8 mouse cellular contexts compared by ENCODE assay signal in genomic region chr1:131207531-131207930, GRCm38 (mm10). TPM values are rescaled to one million over a fixed set of nuclear protein-coding genes. Genes with fewer than 3 reads are reported as not detected.
DNase-seq lines count a peak whose midpoint lies in the region; ATAC-seq lines count a peak whose summit lies in the region.

No protein-coding gene starts in this region.

- no peak overlapping the region for H3K9ac ChIP-seq in hindbrain, embryonic 12.5 days

- peak; percentile 47; the same call in 1 of the 2 replicates for ATAC-seq in hindbrain, embryonic 12.5 days (ENCODE audit: low FRiP score)
- ATAC-seq in monocyte, adult 5-6 weeks (replicated peaks; ENCODE audit: insufficient number of reproducible peaks, low FRiP score, low TSS enrichment, poor library complexity, severe bottlenecking), result peak; percentile 62; the same call in 1 of the 2 replicates

- no peak overlapping the region for H3K4me2 ChIP-seq in hindbrain, embryonic 12.5 days (replicated peaks)

- 15% methylated on average over 5 of the region's 5 CpGs for WGBS in forebrain, embryonic 10.5 days
- 7% methylated on average over 5 of the region's 5 CpGs for WGBS in hindbrain, embryonic 12.5 days
- WGBS in limb, embryonic 10.5 days, result 9% methylated on average over 5 of the region's 5 CpGs

- no peaks in the 10 kb centered on the region for H3K4me1 ChIP-seq in forebrain, embryonic 10.5 days
- no peaks in the 10 kb centered on the region for H3K4me1 ChIP-seq in hindbrain, embryonic 12.5 days
- 0 out of 2 replicates have a peak, but pooled peaks cover 3% of the 10 kb centered on the region for H3K4me1 ChIP-seq in limb, embryonic 10.5 days

- H3K36me3 ChIP-seq in forebrain, embryonic 10.5 days (replicated peaks), result no peaks in the 10 kb centered on the region
- H3K36me3 ChIP-seq in hindbrain, embryonic 12.5 days, result no peaks in the 10 kb centered on the region
- no peaks in the 10 kb centered on the region for H3K36me3 ChIP-seq in limb, embryonic 10.5 days
- H3K36me3 ChIP-seq in splenic B cell, adult 2 months (ENCODE audit: control insufficient read depth, insufficient read depth, low read length, poor library complexity, severe bottlenecking), result no peaks in the 10 kb centered on the region

- no peak overlapping the region for H3K4me3 ChIP-seq in forebrain, embryonic 10.5 days
- no peak overlapping the region for H3K4me3 ChIP-seq in hindbrain, embryonic 12.5 days
- H3K4me3 ChIP-seq in limb, embryonic 10.5 days, result no peak overlapping the region

- 0 out of 2 replicates have a peak overlapping the region, but pooled peaks have one; percentile 15 for H3K27ac ChIP-seq in forebrain, embryonic 10.5 days
- H3K27ac ChIP-seq in hindbrain, embryonic 12.5 days, result no peak overlapping the region
- H3K27ac ChIP-seq in limb, embryonic 10.5 days, result no peak overlapping the region

- no peaks in the 10 kb centered on the region for H3K27me3 ChIP-seq in forebrain, embryonic 10.5 days (ENCODE audit: poor library complexity, severe bottlenecking)
- H3K27me3 ChIP-seq in hindbrain, embryonic 12.5 days, result no peaks in the 10 kb centered on the region
- H3K27me3 ChIP-seq in limb, embryonic 10.5 days (ENCODE audit: low read depth, poor library complexity, severe bottlenecking), result no peaks in the 10 kb centered on the region
- H3K27me3 ChIP-seq in splenic B cell, adult 2 months (ENCODE audit: control insufficient read depth, insufficient read depth, low read length, poor library complexity, severe bottlenecking), result no peaks in the 10 kb centered on the region

- no peaks in the 10 kb centered on the region for H3K9me3 ChIP-seq in forebrain, embryonic 10.5 days
- H3K9me3 ChIP-seq in hindbrain, embryonic 12.5 days (replicated peaks), result no peaks in the 10 kb centered on the region
- no peaks in the 10 kb centered on the region for H3K9me3 ChIP-seq in limb, embryonic 10.5 days (replicated peaks)

- DNase-seq in gastrocnemius, adult 18-20 months (ENCODE audit: low spot score), result peak; percentile 61
- no peak for DNase-seq in gastrocnemius, adult 8-10 months (ENCODE audit: low spot score in 2 of 2)
- peak; percentile 73 for DNase-seq in adrenal gland, postnatal 25 days
- peak; percentile 49 for DNase-seq in forebrain, embryonic 10.5 days (ENCODE audit: extremely low spot score, low spot score)
- DNase-seq in limb, embryonic 10.5 days (ENCODE audit: low spot score), result peak; percentile 74
- DNase-seq in splenic B cell, adult 2 months (ENCODE audit: low read depth, low spot score), result peak; percentile 81

RNA-seq across cellular contexts. Expression of gene Rassf5, which starts 37.5 kb away (rescaled TPM):
- 1 to 10 TPM in 1 of 2 experiments, under 1 TPM in 1; 0.39 to 1.1 TPM for total RNA-seq in gastrocnemius, adult 18-20 months (2021)
- total RNA-seq in gastrocnemius, adult 8-10 months (2022), result 1 to 10 TPM in 1 of 4 experiments, under 1 TPM in 2, not detected in 1; 0.35 to 1.1 (median 0.39) TPM
- 12.8 and 13.1 TPM in 2 replicates for total RNA-seq in adrenal gland, postnatal 25 days (2021)
- polyA plus RNA-seq in forebrain, embryonic 10.5 days (2016; fragmentation: Nextera tagmentation; extraction: Ambion mirVana), result 0.69 and 0.95 TPM in 2 replicates
- 1.8 and 2.4 TPM in 2 replicates for polyA plus RNA-seq in hindbrain, embryonic 12.5 days (2016; fragmentation: Nextera tagmentation; extraction: Ambion mirVana)
- 1.2 and 1.3 TPM in 2 replicates for polyA plus RNA-seq in limb, embryonic 10.5 days (2016; fragmentation: Nextera tagmentation; extraction: Ambion mirVana)
- total RNA-seq in monocyte, adult 5-6 weeks (2017), result 231 to 259 TPM (median 238 TPM) in 3 replicates

RNA-seq across cellular contexts. Expression of gene Eif2d, which starts 54.5 kb away (rescaled TPM):
- total RNA-seq in gastrocnemius, adult 18-20 months (2021), result 10 to 100 TPM; 25.8 to 28.9 TPM
- total RNA-seq in gastrocnemius, adult 8-10 months (2022), result 10 to 100 TPM; 27.9 to 30.4 (median 29.3) TPM
- total RNA-seq in adrenal gland, postnatal 25 days (2021), result 46.7 and 48.9 TPM in 2 replicates
- 66.9 and 70.2 TPM in 2 replicates for polyA plus RNA-seq in forebrain, embryonic 10.5 days (2016; fragmentation: Nextera tagmentation; extraction: Ambion mirVana)
- 53.1 and 55.5 TPM in 2 replicates for polyA plus RNA-seq in hindbrain, embryonic 12.5 days (2016; fragmentation: Nextera tagmentation; extraction: Ambion mirVana)
- 73.5 and 76.7 TPM in 2 replicates for polyA plus RNA-seq in limb, embryonic 10.5 days (2016; fragmentation: Nextera tagmentation; extraction: Ambion mirVana)
- 4.0 to 11.8 TPM (median 9.0 TPM) in 3 replicates for total RNA-seq in monocyte, adult 5-6 weeks (2017)

Comparison
In these comparisons a context has a peak if more than half of its experiments do, and no peak if none do; other contexts are left out.
1. DNase-seq: peak in gastrocnemius, adult 18-20 months (single experiment), adrenal gland, postnatal 25 days (single experiment), forebrain, embryonic 10.5 days (single experiment), limb, embryonic 10.5 days (single experiment) and splenic B cell, adult 2 months (single experiment); none in gastrocnemius, adult 8-10 months (0 of 2).
2. RNA of gene Rassf5, which starts 37.5 kb away (total RNA-seq): 231 to 259 TPM in monocyte, adult 5-6 weeks; 12.8 to 13.1 TPM in adrenal gland, postnatal 25 days, 0.39 to 1.1 TPM in gastrocnemius, adult 18-20 months and 0.35 to 1.1 TPM in gastrocnemius, adult 8-10 months; every median in the first group is over 10 times any median in the second.